8 mouse cellular contexts compared by ENCODE assay signal in genomic region chr15:89074613-89075477, GRCm38 (mm10). TPM values are rescaled to one million over a fixed set of nuclear protein-coding genes. Genes with fewer than 3 reads are reported as not detected.
DNase-seq lines count a peak whose midpoint lies in the region; ATAC-seq and TF ChIP-seq lines count a peak whose summit lies in the region.

Gene Trabd (plus strand): TSS chr15:89075124.

- peak; percentile 15; the same call in 1 of the 2 replicates for ATAC-seq in hindbrain, postnatal 0 days
- no peak; the same call in 1 of the 2 replicates for ATAC-seq in liver, embryonic 13.5 days (ENCODE audit: low read depth)
- no peak; the same call in 1 of the 2 replicates for ATAC-seq in stomach, embryonic 15.5 days (ENCODE audit: insufficient read depth, low FRiP score, low read depth)

- 17% methylated on average over 11 of the region's 11 CpGs for WGBS in lung, adult 2 months
- WGBS in hindbrain, postnatal 0 days = 24% methylated on average over 11 of the region's 11 CpGs
- 35% methylated on average over 11 of the region's 11 CpGs for WGBS in liver, embryonic 13.5 days (ENCODE audit: insufficient replicate concordance)
- WGBS in stomach, embryonic 15.5 days = 25% methylated on average over 11 of the region's 11 CpGs

- no peak for TF ChIP-seq CTCF in lung, adult 2 months (IDR thresholded peaks at IDR 0.05; ENCODE audit: insufficient read depth, low read length)
- TF ChIP-seq CTCF in hindbrain, postnatal 0 days (IDR thresholded peaks at IDR 0.05; ENCODE audit: low read depth) = no peak

- peaks cover 14% of the 10 kb centered on the region; the same call in 1 of the 2 replicates for H3K4me1 ChIP-seq in lung, adult 2 months (ENCODE audit: control insufficient read depth, insufficient read depth, low read length)
- peaks cover 23% of the 10 kb centered on the region for H3K4me1 ChIP-seq in hindbrain, postnatal 0 days (ENCODE audit: insufficient read depth, low read length)
- peaks cover 42% of the 10 kb centered on the region for H3K4me1 ChIP-seq in liver, embryonic 13.5 days (replicated peaks)
- peaks cover 31% of the 10 kb centered on the region for H3K4me1 ChIP-seq in stomach, embryonic 15.5 days

- H3K27me3 ChIP-seq in hindbrain, postnatal 0 days (ENCODE audit: insufficient read depth, low read length) = no peaks in the 10 kb centered on the region
- H3K27me3 ChIP-seq in liver, embryonic 13.5 days = peaks cover 29% of the 10 kb centered on the region
- no peaks in the 10 kb centered on the region for H3K27me3 ChIP-seq in stomach, embryonic 15.5 days (replicated peaks)

- no peaks in the 10 kb centered on the region for H3K36me3 ChIP-seq in hindbrain, postnatal 0 days (ENCODE audit: insufficient read depth, low read length)
- no peaks in the 10 kb centered on the region for H3K36me3 ChIP-seq in liver, embryonic 13.5 days
- H3K36me3 ChIP-seq in stomach, embryonic 15.5 days = no peaks in the 10 kb centered on the region

- H3K27ac ChIP-seq in hindbrain, postnatal 0 days = peak within 1 kb of the TSS; percentile 88
- H3K27ac ChIP-seq in liver, embryonic 13.5 days = peak within 1 kb of the TSS; percentile 65
- peak within 1 kb of the TSS; percentile 86 for H3K27ac ChIP-seq in stomach, embryonic 15.5 days

- H3K9me3 ChIP-seq in hindbrain, postnatal 0 days (ENCODE audit: low read length) = no peaks in the 10 kb centered on the region
- no peaks in the 10 kb centered on the region for H3K9me3 ChIP-seq in liver, embryonic 13.5 days (replicated peaks)
- no peaks in the 10 kb centered on the region for H3K9me3 ChIP-seq in stomach, embryonic 15.5 days

- peak within 1 kb of the TSS; percentile 91 for H3K9ac ChIP-seq in hindbrain, postnatal 0 days (replicated peaks; ENCODE audit: low read length)
- peak within 1 kb of the TSS; percentile 87 for H3K9ac ChIP-seq in liver, embryonic 13.5 days
- peak within 1 kb of the TSS; percentile 91 for H3K9ac ChIP-seq in stomach, embryonic 15.5 days

- peak within 1 kb of the TSS; percentile 89 for H3K4me2 ChIP-seq in hindbrain, postnatal 0 days (ENCODE audit: low read depth, low read length)
- H3K4me2 ChIP-seq in liver, embryonic 13.5 days = peak within 1 kb of the TSS; percentile 97
- H3K4me2 ChIP-seq in stomach, embryonic 15.5 days = peak within 1 kb of the TSS; percentile 84

- DNase-seq in lung, adult 2 months = no peak
- no peak for DNase-seq in lung, postnatal 14 days
- no peak for DNase-seq in adrenal gland, postnatal 4 days (ENCODE audit: low spot score in 2 of 2)
- DNase-seq in gastrocnemius, postnatal 25 days = no peak
- peak; percentile 36 for DNase-seq in hindbrain, postnatal 0 days (ENCODE audit: low spot score)
- no peak for DNase-seq in liver, embryonic 13.5 days
- DNase-seq in spleen, adult 18-20 months = no peak

- TF ChIP-seq POLR2A in lung, adult 2 months (IDR thresholded peaks at IDR 0.05; ENCODE audit: borderline replicate concordance, extremely low read depth, low read depth, low read length) = no peak

- peak within 1 kb of the TSS; percentile 98 for H3K4me3 ChIP-seq in lung, adult 2 months (replicated peaks; ENCODE audit: extremely low read depth, low read depth, low read length)
- H3K4me3 ChIP-seq in hindbrain, postnatal 0 days (ENCODE audit: low read length) = peak within 1 kb of the TSS; percentile 81
- peak within 1 kb of the TSS; percentile 78 for H3K4me3 ChIP-seq in liver, embryonic 13.5 days (replicated peaks)
- H3K4me3 ChIP-seq in stomach, embryonic 15.5 days (replicated peaks) = peak within 1 kb of the TSS; percentile 81

RNA-seq across cellular contexts. Expression of gene Trabd, which starts in this region (rescaled TPM):
- 49.3 and 64.3 TPM in 2 replicates for polyA plus RNA-seq in lung, adult 2 months (2012; rRNA removed)
- 10 to 100 TPM; 45.5 to 45.6 TPM for total RNA-seq in adrenal gland, postnatal 4 days (2021)
- 10 to 100 TPM; 22.7 to 26.2 TPM for total RNA-seq in gastrocnemius, postnatal 25 days (2021)
- total RNA-seq in hindbrain, postnatal 0 days (2014; rRNA removed) = 39.1 and 47.8 TPM in 2 replicates
- polyA plus RNA-seq in hindbrain, postnatal 0 days (2015; fragmentation: Nextera tagmentation; extraction: Ambion mirVana) = 26.1 and 26.2 TPM in 2 replicates
- polyA plus RNA-seq in liver, embryonic 13.5 days (2015; fragmentation: Nextera tagmentation; extraction: Ambion mirVana) = 16.4 and 16.6 TPM in 2 replicates
- polyA plus RNA-seq in stomach, embryonic 15.5 days (2015; fragmentation: Nextera tagmentation; extraction: Ambion mirVana) = 57.1 and 60.0 TPM in 2 replicates
